Mouse (Mus musculus) heart, postnatal 14 days (tissue): ENCODE data around the gene Mcl1. TPM values are rescaled to one million over a fixed set of nuclear protein-coding genes. Genes with fewer than 3 reads are reported as not detected.
A peak's percentile ranks its signal among the peaks of the same experiment; 100 is the strongest.
"Not testable (repeated sequence)": the region's sequence is repeated elsewhere in the genome, so short reads cannot be mapped to it uniquely, and the experiment has no call there.

Experiments used
- DNase-seq, 2 experiments: peaks; one replicate each; pipeline ENCODE4 v3.0.0; 2021 to 2022
- intact Hi-C: fragments of 180-260 bp; cut with DNase I; formaldehyde crosslinking; loops from one replicate; pipeline ENCODE4 v1.15.1; 2025
- total RNA-seq, 2 experiments: library from RNA; stranded (reverse); gene quantifications; 2 replicates each; pipeline ENCODE4 v1.2.3; 2021

Gene Mcl1
- total RNA-seq, 2 experiments from 2014 or later, result 161 to 165 TPM

DNA sequence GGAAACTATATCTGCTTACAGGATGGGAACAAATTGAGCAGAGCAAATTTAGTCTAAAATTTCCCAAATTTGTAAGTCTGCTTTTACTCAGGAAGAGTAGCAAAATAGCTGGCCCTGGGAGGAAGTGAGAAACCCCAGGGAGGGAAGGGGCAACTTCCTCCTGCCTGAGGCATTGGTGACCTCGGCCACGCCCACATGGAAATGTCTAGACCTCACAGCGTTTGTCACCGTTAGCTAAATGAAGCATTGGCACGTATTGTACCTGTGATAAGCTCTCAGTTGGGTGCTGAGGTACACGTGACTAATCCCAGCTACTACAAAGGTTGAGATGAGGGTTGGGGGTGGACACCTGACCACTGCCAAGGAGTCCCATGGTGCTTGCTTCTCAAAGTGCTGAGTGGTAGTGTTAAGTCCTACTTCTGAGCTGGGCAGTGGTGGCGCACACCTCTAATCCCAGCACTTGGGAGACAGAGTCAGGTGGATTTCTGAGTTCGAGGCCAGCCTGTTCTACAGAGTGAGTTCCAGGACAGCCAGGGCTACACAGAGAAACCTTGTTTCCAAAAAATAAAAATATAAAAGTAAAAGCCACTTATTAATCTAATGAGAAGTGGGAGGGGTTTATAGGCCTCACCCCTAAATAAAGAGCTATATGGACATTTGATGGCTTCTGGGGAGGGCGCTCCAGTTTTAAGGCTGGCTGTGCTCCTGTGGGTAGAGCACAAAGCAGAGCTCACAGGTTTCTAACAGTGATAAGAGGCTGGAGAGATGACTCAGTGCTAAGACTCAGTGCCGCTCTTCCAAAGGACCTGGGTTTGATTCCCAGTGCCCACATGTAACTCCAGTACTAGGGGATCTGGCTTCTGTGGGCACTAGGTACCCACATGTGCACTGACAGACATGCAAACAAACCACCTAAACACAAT lies 13.0 kb upstream of the Mcl1 start:
- intact Hi-C loops, result no loop called here
- no peak for DNase-seq

DNA sequence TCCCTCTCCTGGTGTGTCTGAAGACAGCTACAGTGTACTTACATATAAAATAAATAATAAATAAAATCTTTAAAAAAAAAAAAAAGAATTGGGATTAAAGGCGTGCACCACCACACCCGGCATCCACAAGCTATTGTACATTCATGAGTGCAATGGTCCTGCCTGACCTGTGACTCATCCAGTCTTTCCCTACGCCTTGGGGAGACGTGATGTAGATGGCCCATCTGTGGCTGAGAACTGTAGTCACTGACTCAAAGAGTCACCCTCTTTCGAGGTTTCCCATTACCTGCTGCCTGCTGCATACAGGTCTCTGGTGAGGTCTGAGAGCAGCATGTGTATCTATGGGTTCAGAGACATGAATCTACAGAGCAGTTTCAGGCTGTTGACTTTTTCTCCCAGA lies 10.6 kb upstream of the Mcl1 start:
- intact Hi-C loops, result no loop called here
- no peak for DNase-seq

DNA sequence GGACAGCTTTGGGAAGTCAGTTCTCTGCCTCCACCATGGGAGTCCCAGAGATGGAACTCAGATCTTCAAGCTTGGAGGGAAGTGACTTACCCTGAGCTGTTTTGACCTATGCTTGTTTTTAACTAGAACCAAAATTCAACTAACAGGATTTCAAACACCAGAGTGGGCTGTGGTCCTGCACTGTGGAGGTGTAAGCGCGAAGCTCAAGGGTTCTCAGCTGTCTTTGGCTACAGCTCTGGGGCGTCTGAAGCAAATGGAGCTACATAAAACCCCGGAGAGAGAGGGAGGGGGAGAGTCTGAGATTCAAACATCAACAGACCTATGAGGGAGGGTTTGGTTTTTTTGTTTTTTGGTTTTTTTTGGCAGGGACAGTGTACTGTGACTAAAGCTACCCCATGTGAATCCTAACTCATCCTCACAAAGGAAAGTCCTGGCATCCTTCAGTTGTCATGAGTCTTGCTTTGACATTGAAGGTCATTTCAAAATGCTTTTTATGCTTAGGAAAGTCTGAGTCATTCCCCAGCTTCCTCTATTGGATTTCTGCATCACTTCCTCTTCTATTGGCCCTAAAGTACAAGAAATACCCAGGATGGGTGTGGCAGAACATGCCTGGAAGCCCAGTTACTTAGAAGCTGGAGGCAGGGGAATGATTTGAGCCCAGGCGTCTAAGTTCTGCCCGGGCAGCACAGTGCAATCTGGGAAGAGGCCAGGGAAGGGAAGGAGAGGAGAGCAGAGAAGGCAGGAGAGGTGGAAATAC lies 8.1 kb upstream of the Mcl1 start:
- intact Hi-C loops, result no loop called here
- DNase-seq, result no peak

DNA sequence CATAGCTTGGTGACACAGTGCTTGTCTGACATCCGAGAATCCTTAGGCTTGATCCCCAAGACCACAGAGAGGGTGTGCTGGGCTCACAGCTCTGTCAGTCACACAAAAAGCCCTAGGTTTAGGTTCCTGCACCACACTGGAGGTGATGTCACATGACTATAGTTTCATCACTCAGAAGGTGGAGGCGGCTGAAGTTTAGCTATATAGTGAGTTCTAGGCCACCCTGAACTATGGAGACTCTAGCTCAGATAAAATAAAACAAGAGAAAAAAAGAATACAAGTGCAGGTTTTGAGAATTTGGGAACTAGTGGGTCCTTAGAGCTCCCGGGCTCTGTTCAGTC lies 7.6 kb upstream of the Mcl1 start:
- DNase-seq, result no peak
- intact Hi-C loops, result no loop called here

DNA sequence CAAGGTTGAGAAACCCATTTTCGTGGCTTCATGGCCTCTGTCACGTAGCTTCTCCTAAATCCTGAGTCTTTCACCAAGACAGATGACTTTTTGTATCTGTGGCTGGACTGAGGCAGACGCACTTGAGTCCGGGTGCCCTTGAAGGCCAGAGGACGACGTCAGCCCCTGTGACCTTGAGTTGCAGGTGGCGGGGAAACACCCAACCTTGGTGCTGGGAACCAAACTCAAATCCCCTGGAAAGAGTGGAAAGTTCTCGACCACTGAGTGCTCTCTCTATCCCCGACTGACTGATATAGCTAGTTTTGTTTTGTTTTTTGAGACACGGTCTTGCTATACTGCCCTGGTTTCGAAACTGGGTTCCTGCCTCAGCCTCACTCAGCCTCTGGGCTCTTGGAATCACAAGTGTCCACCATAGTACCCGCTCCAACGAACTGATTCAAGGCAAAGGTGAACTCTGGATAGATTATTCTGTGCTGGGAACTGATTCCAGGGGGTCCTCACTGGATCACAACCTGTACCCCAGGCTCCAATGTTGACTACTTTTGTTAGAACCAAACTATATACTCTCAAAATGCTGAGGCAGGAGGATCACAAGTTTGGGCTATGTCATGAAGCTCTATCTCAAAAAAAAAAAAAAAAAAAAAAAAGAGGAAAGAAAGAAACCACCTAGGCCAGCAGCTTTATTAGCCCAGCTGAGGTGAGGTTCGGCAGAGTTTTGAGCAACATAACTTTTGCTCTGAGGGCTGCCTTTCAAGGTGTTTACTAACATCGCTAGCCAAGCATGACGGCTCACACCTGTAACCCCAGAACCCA lies 7.0 kb upstream of the Mcl1 start:
- no peak for DNase-seq
- intact Hi-C loops, result no loop called here

DNA sequence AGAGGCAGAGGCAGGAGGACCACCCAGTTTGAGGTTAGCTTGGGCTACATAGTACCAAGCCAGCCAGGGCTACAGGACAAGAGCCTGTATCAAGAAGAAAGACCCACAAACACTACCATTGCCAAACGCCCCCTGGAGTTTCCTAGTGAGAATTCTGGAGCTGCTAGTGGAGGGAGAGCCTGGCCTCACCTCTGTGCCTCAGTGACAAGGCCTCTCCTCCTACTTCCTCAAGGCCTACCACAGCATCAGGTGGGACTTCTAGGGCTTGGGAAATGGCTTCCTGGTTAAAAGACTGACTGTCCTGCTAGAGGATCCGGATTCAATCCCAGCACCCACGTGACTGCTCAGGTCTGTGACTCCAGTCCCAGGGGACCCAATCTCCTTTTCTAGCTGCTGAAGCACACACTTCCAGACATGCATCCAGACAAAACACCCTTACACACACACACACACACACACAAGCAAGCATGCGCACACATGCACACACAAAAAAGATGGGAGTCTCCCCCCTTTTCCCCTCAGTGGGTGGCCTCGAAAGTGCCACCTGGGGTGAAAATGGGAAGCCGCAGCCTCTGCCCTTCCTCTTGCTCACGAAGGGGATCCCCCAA lies 6.3 kb upstream of the Mcl1 start:
- intact Hi-C loops, result no loop called here
- DNase-seq, result no peak

DNA sequence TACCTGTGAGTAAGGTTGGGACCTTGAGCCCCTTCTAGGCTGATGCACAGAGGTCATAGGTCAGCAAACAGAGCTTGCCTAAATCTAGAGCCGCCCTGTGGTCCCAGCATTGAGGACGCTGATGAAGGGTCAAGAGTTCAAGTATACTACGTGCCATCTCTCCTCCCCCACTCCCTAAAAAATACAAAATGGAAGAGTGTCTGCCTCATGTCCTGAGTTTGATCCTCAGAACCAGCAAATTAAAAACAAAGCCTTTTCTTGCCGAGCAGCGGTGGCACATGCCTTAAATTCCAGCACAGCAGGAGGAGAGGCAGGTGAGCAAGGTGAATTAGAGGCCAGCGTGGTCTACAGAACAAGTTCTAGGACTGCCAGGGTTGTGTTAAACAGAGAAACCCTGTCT lies 5.7 kb upstream of the Mcl1 start:
- no peak for DNase-seq

DNA sequence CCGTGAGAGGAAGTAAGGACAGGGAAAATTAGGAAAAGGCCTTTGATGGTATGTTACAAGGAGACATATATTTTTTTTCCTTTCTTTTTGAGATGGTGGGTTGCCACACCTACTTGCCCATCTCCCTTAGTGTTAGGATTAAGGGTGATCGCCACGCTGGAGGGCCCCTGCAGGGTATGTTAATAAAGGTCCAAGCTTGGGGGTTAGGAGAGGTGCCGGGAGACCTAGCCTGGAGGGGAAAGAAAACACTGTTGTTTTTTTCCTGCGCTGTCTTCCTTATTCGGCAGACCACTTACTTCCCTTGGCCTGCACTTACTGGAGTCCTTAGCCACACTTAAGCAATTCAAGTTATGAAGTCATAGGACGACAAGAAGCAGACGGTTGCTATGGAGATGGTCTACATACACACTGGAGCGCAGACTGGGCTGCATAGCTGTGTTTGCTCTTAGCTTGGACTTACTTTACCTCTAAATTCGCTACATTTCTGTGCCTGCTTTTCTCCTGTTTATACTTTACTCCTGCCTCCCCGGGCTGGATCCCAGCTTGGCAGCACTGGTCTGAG lies 5.0 kb upstream of the Mcl1 start:
- intact Hi-C loops, result no loop called here
- DNase-seq, result no peak

More for the DNA sequence above, 5.7 kb upstream of the Mcl1 start:
- intact Hi-C loops, result no loop called here

DNA sequence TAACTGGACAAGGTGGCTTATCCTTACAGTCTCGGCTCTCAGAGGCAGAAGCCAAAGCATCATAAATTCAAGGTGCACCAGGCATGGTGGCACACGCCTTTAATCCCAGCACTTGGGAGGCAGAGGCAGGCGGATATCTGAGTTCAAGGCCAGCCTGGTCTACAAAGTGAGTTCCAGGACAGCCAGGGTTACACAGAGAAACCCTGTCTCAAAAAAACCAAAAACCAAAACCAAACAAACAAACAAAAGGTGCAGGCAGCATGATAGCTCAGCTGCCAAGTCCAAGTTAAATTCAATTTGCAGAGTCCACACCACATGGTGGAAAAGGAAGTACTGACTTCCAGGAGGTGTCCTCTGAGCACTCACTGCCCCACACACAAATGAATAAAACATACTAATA lies 4.2 kb upstream of the Mcl1 start:
- DNase-seq, intact Hi-C loops: not testable (repeated sequence)

DNA sequence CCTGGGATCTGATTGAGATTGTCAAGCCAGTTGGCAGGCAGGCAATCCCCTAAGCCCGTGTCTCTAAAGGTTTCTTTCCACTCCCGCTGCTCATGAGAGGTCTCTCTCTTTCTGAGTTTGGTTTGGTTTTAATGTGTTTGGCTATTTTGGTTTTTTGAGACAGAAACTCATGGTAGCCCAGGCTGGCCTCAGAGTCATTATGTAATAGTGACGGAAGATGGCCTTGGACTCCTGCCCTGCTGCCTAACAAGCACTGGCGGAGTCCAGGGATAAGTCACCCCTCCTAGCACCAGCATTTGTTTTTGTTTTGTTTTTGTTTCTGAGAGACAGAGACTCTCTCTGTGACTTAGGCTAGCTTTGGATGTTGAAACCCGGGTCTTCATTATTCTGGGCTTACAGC lies 3.2 kb upstream of the Mcl1 start:
- intact Hi-C loops, result no loop called here
- DNase-seq, result no peak

DNA sequence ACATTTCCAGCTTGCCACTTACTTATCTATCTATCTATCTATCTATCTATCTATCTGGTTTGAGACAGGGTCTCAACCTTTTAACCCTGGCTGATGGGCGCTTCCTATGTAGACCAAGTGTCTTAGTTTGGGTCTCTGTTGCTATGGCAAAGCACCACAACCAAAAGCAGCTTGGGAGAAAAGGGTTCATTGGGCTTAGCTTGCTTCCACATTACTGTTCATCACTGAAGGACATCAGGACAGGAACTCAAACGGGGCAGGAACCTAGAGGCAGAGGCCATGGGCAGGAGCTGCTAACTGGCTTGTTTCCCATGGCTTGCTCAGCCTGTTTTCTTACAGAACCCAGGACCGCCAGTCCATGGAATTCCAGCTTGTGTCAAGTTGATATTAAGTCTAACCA lies 1.5 kb upstream of the Mcl1 start:
- intact Hi-C loops, result loop anchor here (2.0 kb wide), 1 partner anchor 22 kb away; no protein-coding TSS in a partner anchor
- DNase-seq, result no peak

DNA sequence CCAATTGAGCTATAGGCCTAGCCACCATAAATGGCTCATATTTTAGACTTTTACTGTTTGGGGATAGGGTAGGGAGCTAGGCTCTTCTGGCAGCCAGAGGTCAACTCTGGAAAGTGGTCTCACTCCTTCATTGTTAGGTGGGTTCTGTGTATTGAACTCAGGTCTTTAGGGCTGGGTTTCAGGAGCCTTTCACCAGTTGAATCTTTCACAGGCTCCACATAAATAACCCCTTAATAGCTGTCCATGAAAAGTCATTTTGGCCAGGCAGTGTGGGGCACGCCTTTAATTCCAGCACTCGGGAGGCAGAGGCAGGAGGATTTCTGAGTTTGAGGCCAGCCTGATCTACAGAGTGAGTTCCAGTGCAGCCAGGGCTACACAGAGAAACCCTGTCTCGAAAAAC lies 877 bp upstream of the Mcl1 start:
- DNase-seq, result no peak
- intact Hi-C loops, result loop anchor here (2.0 kb wide), 1 partner anchor 23 kb away; no protein-coding TSS in a partner anchor

DNA sequence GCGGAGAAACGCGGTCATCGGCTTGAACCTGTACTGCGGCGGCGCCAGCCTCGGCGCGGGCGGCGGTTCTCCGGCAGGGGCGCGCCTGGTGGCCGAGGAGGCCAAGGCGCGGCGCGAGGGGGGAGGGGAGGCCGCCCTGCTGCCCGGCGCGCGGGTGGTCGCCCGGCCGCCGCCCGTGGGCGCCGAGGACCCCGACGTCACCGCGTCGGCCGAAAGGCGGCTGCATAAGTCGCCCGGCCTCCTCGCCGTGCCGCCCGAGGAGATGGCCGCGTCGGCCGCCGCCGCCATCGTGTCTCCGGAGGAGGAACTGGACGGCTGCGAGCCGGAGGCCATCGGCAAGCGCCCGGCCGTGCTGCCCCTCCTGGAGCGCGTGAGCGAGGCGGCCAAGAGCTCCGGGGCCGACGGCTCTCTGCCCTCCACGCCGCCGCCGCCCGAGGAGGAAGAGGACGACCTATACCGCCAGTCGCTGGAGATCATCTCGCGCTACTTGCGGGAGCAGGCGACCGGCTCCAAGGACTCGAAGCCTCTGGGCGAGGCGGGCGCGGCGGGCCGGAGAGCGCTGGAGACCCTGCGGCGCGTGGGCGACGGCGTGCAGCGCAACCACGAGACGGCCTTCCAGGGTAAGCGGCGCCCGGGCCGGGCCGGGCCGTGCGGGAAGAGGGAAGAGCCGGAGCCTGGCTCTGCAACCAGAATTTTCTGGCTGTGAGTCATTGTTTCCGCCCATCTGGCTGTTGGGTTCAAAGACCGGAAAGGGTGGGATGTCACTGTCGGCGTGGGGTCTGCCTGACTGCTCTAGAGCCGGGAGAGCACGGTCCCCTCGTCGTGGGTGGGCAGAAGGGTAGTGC lies 502 bp downstream of the Mcl1 start:
- intact Hi-C loops, result loop anchor here (1.0 kb wide), 1 partner anchor 16 kb away; no protein-coding TSS in a partner anchor
- DNase-seq, result peak; percentile 80 to 83

DNA sequence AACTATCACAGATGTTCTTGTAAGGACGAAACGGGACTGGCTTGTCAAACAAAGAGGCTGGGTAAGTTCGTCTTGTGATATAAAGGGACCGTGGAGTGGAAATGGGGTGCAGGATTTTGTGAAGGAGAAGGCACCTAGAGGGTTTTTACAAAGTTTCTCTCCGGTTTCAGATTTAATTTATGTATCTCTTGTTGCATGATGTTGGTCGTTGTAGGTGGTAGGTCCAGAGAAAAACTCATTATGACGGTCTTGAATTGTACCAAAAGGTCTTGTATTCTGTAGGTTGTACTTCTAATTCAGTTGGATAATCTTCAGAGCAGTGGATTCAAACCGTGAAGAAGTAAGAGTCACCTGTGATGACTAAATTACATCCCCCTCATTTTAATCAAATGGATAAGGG lies 1.4 kb downstream of the Mcl1 start:
- intact Hi-C loops, result loop anchor here (1.0 kb wide), 1 partner anchor 15 kb away; no protein-coding TSS in a partner anchor
- no peak for DNase-seq

DNA sequence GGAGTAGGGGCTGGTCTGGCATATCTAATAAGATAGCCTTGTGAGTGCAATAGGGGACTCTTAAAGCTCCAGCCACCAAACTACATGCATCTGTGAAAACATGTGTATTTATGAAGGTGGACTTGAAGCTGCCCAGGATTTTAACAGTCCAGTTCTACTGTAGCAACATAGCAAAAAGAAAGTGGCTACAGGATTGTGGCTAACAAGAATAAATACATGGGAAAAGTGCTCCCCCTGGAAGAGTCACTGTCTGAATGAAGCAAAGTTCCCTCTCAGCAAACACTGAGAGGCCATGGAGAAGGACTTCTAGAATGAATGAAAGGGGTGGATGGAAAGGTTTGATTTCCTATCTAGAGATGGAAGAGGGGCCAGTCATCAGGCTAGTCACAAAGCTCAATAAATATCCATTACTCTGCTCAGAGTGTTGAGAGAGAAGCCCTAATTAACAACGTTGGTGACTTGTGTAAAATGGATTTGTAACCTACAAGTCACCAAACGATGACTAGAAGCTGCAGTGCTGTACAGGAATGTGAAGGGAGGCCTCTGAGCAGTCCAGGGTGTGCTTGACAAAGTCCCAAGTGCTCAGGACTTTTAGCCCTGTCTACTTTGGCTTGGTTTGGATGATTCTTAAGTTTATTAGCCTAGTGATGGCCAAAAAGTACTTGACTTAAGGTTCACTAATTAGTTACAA lies 2.3 kb downstream of the Mcl1 start:
- intact Hi-C loops, result no loop called here
- peak; percentile 11 to 18 for DNase-seq

DNA sequence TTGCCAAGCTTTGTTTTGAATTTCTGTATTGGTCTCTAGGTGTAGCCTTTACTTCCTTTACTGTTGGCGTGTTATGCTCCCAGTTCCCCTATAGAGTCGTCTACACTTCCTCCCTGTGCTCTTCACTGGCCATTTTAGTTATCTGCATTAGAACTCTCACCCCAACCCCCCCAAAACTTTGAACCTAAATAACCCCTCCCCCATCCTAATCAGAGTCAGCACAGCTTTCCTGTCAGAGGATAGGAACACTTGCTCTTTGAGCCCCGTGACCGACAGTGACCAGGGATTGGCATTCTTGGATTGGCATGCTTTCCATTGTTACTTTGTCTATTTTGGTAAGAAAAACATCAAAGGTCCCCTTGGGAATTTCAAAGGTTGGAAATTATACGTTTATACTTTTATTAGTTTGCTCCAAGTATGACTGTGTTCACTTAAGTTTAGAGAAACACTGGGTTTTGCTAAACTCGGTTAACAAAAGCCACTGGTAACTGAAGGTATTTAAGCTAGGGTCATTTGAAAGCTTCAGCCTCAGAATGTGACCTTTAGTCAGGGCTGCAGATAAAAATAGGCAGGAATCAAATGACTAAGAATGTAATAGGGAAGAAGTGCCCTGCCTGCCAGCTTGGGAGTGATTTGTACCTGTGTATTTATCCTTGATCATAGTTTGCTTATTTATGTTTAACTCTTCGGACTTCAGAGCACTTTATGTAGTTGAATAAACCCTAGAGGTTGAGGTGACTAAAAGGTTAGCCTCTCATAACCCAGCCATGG lies 3.5 kb downstream of the Mcl1 start:
- DNase-seq, result peak; percentile 21 to 38
- intact Hi-C loops, result no loop called here

DNA sequence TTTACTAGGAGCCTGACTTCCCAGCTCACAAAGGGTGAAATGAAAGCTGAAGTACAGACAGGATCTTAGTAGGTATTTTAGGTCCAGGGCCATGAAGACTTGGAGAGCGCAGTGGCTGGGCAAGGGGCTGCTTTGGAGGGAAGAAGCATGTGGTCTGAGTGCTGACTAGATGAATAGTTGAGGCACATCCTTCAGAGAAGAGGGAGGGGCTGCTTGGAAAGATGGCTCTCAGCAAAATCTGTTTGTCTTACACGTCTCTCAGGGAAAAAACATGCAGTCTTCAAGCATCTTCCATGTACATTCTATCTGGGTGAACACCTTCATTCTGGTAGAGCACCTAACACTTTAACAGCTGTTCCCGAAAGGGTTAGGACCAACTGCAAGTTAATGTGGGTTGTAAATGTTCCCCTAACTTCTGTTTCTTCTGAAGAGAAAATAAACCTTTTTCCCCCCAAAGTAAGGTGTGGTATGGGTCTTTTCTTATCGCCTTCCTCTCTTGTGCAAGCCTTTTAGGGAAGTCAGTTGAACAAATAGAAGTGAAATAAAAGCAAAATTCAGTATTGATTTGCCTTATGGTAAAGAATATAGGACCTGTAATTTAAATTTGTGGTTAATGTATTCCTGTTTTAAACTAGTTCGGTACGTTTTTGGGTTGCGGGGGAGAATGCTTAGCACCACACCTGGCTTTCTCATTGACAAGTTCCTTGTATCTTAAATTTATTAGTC lies 4.3 kb downstream of the Mcl1 start:
- peak in 1 of 2 experiments; percentile 4 for DNase-seq

More for the DNA sequence above, 4.3 kb downstream of the Mcl1 start:
- intact Hi-C loops, result no loop called here
